Mouse (Mus musculus) neural tube, embryonic 10.5 days (tissue): ENCODE results near the gene Olfr460.
"Not testable (repeated sequence)": the region's sequence is repeated elsewhere in the genome, so short reads cannot be mapped to it uniquely, and the experiment has no call there.

Experiments used
- DNase-seq: peaks from one replicate; pipeline ENCODE4 v3.0.0-alpha.2; 2017; ENCODE audit warnings: low spot score; ENCODE audit errors: extremely low spot score

The Olfr460 gene

DNA sequence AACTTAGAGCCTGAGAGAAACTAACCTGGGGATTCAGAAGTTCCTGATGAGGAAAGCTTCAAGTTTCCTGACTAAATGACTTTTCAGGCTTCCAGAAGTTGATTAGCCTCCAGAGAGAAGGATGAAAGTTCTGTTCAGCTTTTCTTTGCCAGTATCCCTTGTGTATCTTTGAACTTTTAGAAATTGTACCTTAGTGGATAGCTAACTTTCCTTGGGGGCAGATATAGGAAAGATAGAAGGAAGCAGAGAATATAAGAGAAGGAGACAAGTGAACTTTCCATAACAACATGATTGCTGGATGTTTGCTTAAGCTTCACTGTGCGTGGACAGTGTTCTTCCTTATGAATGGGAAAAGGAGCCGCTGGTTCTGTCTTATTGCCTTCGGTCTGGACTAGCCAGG lies at the start of gene Olfr460:
Gene Olfr460, plus strand, starts transcription at position 301 of the 400 bp plus-strand sequence.
- no peak for DNase-seq

DNA sequence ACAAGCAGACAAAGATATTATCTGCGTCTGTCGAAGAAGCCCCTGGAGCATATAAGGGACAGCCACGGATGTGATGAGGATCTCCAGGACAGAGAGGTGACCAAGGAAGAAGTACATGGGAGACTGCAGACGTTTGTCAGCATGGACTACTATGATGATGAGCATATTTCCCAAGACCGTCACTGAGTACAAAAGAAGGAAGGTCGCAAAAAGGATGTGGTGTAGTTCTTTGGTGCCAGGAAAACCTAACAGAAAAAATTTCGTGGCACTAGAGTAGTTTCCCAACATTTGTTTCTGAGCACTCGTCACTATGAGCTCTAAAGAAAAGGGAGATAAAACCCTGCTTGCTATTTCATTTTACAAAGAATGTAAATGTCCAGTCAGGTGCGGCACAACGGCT lies 24.6 kb upstream of the Olfr460 start:
- no peak for DNase-seq

DNA sequence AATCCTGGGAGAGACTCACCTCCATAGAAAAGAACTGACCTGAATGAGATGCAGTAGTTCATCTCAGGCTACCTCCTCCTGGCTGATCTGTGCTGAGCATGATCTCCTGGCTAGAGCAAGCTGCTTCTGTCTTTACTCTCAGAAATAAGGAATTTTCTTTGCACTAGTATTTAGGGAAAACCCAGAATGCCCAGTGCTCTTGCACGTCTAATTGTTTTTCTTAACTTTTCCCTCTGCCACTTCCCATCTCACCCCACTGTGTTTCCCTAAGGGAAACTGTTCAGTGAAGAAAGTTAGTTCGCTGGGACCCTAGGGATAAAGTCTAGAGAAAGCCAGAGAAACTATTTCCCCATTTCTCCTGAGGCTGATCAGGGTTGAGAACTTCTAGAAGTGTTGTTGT lies 14.3 kb upstream of the Olfr460 start, which contains the start of gene Olfr461:
Gene Olfr461, minus strand, starts transcription at position 101 of the 400 bp plus-strand sequence.
- DNase-seq: no peak

DNA sequence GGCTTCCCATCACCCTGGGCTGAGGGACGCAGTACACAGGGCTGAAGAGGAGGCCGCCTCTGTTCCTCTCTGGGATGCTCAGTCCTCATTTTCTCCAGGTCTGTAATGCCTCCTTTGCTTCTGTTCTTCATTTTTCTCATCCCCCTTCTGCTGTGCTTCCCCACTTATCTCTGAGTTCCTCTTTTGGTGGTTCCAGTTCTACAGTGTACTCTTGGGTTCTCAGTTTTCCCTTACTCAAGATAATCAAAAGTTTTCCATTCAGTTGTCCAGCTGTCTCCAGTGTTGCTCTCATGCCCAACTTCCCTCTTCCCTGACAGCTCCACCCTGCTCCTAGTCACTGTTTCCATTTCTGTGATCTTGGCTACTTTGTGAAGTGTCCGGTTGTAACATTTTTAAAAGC lies 4.3 kb downstream of the Olfr460 start:
- no peak for DNase-seq

DNA sequence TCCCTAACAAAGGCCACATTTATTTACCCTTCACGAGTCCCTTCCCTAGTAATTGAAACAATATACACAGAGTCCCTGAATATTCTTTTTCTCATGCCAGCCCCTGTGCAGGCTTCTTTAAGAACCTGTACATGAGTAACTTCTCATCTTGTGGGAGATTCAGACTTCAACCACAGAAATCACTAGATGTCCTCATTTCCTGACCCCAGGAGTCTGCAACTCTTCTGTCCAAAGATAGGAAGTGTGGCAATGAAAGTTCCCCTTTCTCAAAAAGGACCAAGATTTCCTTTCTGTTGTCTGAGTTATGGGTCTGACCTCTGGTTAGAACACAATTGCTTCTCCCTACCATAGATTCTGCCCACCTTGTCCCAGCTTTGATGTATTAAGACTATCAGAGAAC lies 7.0 kb downstream of the Olfr460 start:
- DNase-seq: no peak

- no peak for DNase-seq
Observed at GRCm38 (mm10) chr6:40584336-40584735, 15.0 kb downstream of the Olfr460 start.

DNA sequence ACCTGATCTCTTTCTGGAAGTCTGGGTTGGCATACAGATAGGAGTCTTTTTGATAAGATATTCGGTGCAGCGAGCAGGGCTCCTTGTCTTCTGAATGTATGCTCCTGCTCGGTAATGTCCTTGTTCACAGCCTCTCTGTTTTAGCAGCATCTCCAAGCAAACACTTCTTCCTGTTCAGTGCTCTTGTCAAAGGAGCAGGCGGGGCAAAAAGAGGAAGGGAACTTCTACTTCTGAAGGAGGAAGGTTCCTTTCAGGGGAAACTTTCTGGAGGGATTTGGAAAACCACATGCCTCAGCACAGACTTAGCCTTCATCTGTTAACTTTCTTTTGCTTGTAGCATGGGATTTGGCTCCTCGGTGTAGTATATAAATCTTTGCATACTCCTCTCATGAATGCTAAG lies 16.4 kb downstream of the Olfr460 start, which contains the start of gene Clec5a:
Gene Clec5a, minus strand, starts transcription at position 177 of the 400 bp plus-strand sequence.
- no peak for DNase-seq

- no peak for DNase-seq
Observed at GRCm38 (mm10) chr6:40588346-40588745, 19.1 kb downstream of the Olfr460 start.

- no peak for DNase-seq
Observed at GRCm38 (mm10) chr6:40594804-40595550, 25.7 kb downstream of the Olfr460 start.

GRCm38 (mm10) chr6:40598546-40598945 lies 29.3 kb downstream of the Olfr460 start:
- DNase-seq: not testable (repeated sequence)

GRCm38 (mm10) chr6:40607431-40607830 lies 38.1 kb downstream of the Olfr460 start:
- DNase-seq: no peak

- DNase-seq: no peak
Observed at GRCm38 (mm10) chr6:40610244-40610643, 41.0 kb downstream of the Olfr460 start.

- DNase-seq: no peak
Observed at GRCm38 (mm10) chr6:40613260-40613852, 44.1 kb downstream of the Olfr460 start, which contains the start of gene Tas2r138. Gene Tas2r138 (minus strand): TSS chr6:40613310.

DNA sequence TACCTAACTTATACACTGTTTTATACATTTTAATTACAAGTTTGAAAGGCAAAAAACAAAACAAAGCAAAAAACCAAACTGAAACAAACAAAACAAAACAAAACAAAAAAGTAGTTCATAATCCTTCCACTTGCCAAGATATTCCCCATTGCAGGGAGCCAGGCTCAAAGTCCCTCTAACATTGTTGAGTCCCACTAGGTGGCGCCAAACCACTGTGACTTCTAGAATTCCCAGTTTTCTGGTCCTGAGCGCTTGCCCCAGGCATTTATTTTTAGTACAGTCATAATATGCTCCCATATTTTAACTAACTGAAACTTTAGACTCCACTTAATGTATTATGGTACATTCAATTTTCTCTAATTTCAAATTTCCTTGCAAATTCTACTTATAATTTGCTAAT lies 48.7 kb downstream of the Olfr460 start:
- peak; percentile 62 for DNase-seq
